Mouse (Mus musculus) NIH3T3 (cell line): ENCODE results near the gene Aim2.

Experiments used
- DNase-seq: peaks from one replicate; pipeline ENCODE4 v3.0.0-alpha.2; 2012; ENCODE audit warnings: low read depth

The Aim2 gene

DNA sequence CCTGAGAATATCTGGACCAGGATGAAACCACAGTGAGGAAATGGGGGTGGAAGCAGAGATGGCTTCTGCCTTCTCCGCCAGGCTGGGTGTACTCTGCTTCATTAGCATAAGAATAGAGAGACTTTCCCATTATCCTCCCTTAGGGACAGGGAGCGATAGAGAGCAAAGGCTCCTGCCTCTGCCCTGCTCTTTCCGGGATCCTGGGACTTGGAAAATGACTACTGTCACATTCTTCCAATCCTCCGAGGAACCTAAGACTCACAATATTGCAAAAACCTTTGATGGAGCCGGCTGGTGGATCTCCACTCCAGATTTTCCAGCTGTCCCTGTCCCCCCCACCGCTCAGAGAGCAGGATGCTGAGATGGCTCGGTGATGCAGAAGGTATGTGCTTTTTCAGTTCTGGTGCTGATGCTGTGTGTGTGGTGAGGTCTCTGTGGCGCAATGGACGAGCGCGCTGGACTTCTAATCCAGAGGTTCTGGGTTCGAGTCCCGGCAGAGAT is 39.3 kb downstream of the Aim2 start:
- no peak for DNase-seq

DNA sequence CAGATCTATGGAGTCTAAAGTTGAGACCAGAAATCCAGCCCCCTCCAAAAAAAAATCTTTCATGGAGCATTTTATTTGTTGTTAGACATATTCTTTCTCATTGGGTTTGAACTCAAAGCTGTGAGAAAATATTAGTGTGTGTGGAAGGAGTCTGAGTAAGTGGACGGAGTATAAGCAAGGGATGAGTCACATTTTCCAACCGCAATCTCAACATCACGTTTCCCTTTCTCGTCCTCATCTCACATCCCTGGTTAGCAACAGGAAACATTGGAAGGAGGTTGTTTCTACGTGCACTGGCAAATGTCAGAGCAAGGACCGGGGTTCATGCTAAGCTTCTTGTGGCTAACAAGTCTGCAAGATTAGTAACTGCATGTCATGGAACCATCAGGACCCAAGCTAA is 41.1 kb downstream of the Aim2 start:
- DNase-seq, result peak; percentile 17

DNA sequence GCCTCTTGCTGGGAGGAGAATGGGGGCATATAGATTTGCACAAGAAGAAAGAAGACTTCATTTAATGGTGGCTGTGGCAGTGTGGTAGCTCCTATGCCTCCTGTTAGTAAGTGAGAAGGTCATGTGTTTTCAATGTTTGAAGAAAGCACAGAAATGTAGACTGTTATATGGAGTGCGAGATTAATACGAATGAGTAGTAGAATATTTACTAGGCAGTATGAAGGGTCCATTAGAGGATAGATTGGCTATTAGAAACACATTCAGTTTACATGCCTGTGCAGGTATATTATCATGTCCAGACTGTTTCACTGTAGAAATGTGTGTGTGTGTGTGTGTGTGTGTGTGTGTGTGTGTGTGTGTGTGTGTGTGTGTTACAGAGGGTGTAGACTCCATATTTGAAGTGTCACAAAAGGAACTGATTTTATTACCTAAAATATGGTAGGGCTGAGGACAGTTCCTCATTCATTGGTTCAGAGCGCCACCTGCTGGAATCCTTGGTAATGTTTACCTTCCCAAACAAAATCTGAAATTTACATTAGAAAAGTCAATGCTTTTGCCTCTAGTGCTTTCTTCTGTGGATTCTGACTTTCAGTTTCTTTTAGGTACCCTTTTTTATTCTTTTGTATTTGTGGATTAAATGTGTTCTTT is 47.8 kb downstream of the Aim2 start:
- DNase-seq, result peak; percentile 82

DNA sequence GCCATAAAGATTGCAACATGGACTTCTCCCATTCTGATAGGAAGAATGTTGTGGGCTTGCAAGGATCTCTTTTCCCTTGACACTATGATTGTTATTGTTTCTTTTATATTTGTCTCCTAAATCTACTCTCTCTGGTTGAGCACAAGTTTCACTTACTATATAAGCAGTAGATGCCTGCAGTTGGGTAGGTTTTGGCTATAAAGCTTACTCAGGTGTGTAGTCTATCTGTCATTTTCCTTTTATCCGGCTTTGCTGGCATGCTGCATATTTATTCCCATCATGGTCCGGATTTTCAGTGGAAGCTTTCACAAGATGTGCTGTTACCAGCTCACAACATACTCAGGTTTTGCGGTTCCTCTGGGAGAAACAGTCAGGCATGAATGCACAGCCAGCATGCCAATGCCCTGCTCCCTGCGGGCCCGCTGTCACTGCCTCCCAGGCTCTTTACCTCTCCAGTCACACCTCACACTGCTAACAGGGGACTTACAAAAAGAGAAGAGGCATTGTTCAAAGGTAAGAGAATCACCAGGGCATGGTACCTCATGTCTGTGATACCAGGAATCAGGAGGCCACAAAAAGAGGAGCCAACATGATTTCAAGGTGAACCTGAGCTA is 54.1 kb downstream of the Aim2 start:
- no peak for DNase-seq

DNA sequence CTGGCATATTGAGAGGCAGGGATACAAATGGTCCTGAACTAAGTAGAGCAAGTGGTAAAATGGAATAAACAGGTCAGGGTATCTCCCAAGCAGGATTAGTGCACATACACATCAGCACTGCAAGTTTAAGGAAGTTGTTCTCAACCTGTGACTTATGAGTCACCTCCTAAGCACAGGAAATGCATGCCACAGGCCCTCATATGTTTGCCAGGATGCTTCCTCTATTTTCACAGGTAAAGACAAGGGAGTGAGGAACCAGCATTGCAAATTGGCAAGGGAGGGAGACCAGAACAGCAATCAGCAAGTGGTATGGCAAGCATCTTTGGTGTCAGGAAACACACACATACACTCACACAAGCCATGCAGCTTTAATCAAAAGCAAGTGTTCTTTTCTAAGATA is 58.4 kb downstream of the Aim2 start:
- DNase-seq, result no peak

DNA sequence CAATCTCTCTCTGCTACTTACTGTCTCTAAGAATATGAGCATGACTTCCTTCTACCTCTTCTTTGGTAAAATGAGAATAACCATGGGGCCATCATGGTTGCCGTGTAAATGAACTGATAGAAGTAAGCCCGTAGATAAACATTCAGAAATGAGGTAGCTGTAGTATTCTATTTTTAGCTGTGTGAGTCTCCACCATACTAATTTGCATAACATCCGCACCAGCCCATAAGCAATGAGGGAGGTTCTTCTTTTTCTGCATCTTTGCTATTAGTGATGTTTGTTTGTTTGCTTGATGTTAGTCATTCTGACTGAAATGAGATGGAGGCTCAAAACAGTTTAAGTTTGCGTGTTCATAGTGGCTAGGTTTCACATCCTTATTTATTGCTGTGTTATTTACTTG is 61.2 kb downstream of the Aim2 start:
- no peak for DNase-seq

DNA sequence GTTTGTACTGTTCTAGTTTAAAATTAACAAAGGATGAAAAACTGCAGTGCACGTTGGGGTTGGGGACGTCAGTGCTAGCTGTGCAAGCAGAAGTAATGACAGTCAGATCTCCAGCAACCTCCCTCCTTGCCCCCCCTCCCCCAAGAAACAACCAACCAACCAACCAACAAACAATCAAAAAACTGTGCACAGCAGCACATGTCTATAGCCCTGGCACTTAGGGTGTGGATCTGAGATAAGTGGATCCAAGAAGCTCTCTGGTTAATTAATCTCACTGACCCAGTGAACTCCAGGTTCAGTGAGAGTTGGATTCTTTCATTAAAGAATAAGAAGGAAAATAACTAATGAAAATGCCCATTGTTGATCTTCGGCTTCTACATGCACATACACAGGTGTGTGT is 64.0 kb downstream of the Aim2 start:
- DNase-seq, result no peak

DNA sequence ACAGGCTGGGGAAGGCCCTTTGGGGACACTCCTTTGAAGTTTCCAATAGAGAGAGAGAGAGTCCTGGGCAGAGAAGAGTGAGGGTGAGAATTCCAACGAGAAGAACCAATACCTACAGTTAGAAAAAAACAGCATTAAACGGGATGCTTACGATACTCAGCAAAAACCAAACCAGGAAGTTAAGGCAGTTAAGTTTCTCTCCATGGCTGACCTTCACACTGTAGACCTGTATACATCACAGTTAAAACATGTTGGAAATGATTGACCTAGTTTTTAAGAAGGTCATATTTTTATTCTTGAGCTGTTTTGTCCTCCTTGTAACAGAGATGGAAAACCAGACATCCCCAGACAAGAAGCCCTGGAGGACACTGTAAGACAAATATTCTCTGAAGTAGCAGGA is 67.8 kb downstream of the Aim2 start:
- DNase-seq, result no peak

DNA sequence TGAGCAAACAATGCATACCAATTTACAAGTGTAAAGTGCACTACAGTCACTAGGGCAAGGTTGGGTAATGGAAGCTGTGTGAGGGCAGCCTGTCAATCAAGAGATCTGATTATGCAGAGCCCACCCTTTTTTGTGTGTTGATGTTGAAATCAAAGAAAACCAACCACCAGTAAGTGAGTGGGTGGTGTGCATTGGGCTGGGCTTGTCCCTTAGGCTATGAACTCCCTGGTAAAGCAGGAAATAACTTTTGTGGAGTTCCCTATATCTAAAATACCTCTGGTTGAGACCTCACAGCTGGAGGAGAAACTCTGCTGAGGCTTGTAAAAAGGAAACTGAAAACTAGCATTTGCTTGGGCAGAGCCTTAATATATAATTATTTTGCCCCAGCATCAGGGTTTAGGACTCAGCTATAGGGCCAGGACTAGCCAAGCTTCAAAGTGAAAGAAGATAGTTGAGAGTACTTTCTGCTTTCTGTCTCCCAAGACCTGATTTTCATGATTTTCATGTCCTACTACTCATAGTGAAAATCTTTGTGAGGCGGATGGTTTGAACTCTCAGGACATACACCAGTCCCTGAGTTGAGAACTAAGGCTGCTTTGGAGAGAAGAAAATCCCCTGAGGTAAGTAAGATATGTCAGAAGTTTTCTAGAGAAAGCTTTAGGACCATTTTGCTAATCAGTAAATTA is 68.4 kb downstream of the Aim2 start:
- no peak for DNase-seq

DNA sequence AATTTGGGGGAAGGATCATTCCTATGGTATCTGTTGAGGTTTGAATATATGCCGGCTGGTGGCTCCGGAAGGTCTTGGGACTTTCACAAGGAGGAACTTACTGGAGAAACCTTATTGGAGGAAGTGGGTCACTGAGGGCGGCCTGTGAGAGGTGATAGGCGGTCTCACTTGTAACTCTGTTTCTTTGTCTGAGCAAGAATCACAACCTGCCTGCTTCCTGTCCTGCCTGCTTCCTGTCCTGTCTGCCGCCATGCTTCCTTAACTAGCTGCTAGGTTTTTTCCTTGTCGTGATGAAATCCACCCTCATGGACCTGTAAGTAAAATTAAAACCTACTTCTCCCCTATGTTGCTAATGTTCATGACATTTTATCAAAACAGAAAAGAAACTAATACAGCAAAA is 69.7 kb downstream of the Aim2 start:
- DNase-seq, result no peak

DNA sequence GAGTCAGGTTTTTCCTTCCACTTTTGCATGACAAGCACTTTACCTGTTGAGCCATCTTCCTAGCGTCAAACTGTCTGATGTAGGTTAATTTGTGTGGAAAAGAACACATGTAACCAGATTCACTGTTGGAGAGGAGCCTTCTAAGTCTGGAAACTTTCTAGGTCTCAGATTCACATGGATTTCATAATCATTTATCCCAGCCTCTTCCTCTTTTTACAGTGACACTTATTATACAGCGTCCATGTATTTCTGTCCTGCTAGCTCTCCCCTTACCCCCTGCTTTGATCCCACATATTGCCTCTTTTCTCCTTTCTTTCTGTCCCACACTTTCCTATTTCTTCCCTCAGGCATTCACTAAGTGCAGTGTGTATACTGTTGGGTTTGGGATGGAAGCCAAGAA is 75.7 kb downstream of the Aim2 start:
- no peak for DNase-seq

DNA sequence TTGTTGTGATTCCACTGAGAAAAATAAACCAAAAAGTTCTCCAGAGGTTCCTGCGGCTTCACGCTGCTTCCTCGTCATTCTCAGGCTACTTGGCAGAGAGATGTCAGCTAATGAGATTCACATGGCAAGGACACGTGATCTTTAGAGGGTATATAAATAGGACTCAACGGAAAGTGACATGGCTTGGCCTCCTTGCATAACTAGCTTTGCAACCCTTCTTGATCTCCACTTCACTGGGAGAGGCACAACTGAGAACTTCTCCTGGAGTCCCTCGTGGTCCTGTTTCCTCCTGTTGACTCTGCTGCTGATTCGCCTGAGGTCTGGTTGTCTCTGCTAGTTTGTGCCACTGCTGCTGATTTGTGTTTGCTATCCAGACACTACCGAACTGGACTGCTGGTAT is 76.7 kb downstream of the Aim2 start:
- no peak for DNase-seq

DNA sequence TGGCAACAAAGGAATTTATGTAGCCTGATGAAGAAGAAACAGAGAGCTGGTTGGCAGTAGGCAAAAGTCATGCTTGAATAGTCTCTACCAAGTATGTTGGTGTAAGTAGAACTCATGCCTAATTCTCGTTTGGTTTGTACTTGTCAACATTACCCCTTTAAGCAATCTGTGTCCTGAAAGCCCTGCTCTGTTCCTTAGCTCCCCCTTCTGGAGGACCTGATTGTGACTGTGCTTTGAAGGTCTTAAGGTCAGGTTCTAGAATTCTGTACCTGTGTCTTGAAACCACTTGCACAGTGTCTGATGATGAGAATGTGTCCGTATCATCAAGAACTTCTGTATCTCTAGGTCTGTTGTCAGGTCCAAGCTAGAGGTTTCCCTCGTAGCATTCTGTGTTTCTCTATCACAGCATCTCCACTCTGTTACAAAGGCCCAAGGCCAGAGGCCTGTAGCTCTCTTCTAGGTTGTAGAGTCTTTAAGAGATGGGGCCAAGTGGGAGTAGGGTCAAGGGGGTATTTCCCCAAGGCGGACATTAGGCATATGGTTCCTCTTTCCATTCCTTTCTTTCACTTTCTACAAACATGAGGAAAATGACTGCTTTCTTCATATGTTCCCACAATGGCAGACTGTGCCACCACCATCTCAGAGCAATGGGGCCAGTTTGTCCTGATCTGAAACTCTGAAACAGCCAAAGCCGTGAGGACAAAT is 79.5 kb downstream of the Aim2 start:
- no peak for DNase-seq

DNA sequence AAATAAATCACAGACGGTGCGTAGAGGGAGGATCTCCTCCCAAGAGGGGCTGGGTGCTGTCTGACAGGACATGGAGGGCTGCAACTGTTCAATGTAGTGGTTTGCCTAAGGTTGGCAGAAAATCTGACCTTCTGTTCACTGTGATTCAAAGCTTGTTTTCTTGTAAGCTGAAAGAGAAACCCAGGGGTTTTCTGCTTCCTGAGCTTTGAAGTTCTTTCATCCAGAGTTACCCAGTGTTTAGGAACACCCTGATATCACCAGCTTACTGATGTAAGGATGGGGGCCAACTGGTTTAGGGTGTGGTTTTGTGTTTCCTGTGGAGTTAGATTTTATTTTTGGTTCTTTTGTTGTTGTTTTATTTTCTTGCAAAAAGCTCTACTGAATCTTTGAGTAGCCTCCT is 81.7 kb downstream of the Aim2 start:
- no peak for DNase-seq

DNA sequence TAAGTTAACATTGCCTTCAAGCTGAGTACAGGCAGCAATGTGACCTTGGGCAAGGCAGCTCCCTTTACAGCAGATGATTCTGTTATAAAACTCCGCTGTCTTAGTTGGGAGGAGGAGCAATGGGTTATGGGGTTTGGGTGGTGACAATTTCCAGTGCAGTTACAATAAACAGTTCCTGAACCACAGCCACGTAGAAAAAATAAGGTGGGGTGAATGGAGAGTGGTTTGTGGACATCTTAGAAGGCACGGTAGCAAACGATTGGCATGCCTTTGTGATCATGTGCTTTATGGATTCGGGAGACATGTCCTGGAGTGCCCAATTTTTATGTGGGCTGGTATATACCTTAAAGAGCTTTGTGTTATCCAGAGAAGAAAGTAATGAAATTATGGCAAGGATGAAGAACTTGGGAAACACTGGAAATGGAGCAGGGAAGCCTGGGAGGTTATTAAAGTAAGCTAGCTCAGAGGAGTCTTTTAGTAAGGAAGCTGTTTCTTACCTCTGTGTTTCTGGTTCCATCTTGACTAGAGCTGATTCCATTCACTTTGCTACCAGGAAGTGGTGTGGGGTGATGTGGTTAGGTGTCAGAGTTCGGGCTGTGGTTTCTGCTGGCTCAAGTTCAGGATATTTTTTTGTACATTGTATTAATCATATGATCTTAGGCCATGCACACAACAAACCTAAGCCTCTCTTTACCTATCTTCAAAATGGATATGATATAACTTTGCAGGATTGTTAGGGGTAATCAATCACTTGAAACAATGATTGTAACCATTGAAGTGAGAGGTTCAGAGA is 86.7 kb downstream of the Aim2 start:
- no peak for DNase-seq

DNA sequence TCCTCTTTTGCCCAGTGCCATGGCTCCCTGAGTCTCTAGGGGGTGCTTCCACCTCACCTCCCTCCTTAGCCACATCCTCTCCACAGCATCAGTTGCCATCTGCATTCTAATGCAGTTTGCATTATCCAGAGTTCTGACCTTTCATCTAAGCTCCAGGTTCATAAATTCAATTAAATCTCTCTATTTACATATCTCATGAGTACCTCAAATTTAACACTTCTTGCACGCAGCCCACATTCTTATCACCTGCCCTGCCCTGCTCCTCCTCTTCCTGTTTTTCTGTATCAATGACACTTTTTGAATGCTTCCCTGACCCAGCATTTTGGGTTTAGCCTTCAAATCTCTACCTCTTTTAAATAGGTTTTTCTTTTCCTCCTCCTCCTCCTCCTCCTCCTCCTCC is 90.0 kb downstream of the Aim2 start:
- no peak for DNase-seq

DNA sequence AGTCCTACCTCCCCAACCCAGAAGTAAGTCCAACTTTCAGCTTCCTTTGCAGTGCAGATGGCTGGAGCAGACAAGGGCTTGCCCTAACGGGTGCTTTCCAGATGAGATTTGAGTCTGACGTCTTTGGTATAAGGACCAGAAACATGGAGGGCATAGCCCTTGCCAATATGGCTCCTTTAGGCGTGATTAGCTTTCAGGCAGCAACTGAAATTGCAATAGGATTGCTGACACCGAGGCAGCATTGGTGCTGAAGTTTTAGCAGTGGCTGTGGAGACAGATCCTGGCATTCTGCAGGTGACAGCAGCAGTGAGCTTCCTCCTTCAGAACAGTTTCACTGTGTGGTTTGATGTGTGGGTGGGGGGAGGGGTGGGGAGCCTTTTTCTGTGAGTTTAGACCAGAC is 90.5 kb downstream of the Aim2 start:
- no peak for DNase-seq

DNA sequence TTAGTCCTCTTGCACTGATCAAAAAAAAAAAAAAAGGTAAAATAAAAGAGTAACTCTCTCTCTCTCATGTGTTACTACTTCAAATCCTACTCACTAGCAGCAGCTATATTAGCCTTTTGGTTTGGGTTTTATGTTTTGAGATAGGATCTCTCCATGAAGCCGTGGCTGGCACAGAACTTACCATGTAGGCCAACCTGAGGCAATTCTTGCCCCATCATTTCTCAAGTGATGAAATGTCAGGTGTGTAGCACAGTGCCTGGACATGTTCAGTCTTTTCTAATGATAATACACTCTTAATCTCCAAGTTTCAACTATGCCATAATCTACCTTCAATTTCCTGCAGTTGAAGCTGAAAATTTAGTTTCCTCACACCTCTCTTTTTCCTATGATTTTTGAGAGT is 92.4 kb downstream of the Aim2 start:
- DNase-seq, result no peak

DNA sequence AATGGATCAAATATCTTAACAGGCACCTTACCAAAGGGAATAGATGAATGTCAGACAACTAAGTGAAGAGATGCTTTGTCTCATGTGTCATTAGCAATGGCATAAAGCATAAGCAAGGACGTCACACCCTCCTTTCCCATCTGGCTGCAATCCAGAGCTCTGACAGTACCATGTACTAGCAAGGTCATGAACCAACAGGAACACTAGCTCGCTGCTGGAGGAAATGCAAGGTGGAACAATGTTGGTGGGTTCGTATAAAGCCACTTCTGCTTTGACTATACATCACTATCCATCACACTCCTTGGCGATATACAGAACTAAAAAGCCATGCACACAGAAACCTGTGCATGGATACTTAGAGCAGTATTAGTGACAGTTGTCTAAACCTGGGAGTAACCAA is 96.4 kb downstream of the Aim2 start:
- no peak for DNase-seq

DNA sequence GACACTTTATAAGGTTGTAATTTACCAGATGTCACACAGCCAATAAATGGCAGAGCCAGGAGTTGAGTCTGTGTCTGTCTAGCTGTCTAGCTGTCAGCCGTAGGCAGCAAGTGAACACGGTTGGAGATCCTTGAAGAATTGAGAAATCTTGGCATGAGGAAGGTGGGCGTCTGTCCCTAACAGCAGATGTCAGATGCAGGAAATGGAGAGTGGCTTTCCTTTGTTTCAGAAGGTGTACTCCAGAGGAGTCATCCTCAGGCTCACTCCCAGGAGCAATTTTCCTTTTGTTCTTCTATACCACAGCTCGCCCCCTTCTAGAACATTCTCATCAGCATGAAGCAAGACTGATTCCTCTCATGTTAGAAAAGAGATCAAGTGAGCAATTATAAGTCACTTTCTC is 99.9 kb downstream of the Aim2 start:
- DNase-seq, result no peak

DNA sequence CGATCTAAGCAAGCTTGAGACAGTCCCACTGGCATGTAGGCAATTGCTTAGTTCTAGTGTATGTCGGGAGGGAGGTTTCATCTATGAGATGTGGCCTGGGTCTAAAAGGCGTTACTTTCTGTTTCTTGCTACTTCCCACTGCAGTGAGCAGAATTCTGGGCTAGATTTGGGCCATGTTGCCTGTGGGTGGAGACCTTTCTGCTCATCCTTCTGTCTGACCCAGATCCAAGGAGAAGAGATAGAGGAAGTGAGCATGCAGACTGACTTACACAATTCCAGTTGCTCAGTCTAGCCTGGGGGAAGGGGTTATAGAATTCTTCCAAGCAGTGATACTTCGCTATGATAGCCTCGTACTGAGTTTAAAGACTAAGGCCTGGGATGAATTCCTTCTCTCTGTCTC is 101.0 kb downstream of the Aim2 start:
- no peak for DNase-seq

DNA sequence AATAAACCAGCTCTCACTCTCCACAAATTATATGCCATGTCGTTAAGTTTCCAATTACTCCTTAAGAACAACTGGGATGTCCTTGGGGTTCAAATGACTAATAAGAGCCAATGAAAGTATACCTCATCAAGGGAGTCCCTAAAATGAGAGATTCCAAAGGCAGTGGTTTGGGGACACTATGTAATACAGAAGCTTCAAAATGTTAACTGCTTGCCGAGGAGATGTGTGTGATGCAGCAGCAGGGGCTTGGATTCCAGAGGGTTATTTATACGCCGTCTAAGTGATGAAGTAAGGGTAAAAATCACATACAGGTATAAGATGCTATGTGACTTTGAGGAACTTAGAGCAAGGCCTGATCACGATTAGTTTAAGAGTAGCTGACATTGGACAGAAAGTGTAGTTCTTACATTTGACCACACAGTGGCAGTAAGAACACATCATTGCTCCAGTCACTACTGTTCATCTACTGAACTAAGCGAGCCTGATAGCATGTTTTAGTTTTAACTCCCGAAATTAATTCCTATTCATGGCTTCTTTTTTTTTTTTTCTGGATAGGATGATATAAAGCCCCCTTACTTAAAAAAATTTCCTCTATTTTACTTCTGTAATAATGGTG is 105.6 kb downstream of the Aim2 start:
- DNase-seq, result peak; percentile 83
